Mouse (Mus musculus): ENCODE measurements at regions not wholly inside any gene's neighbourhood (a gene's known extent, or its start where the extent isn't known, plus 50 kb on each side); places are given as distances from the start of the nearest gene placed in this dataset.

GRCm38 (mm10) chr3:14975203-14975602 is 89.1 kb downstream of the Car2 start:
- Histone ChIP-seq H3K4me3 (ENCODE audit: control insufficient read depth in 1 of 2, insufficient read depth in 1 of 2, low read depth in 2 of 2, low read length in 2 of 2) (no peak overlapping the region), H3K9me3 (replicated peaks; ENCODE audit: insufficient read depth, low read length) (no peaks in the 10 kb centered on the region), H3K79me2 (ENCODE audit: control insufficient read depth, insufficient read depth, low read length, poor library complexity) (no peaks in the 10 kb centered on the region), H3K27me3 (ENCODE audit: control insufficient read depth in 1 of 2, insufficient read depth in 2 of 2, low read length in 2 of 2) (no peaks in the 10 kb centered on the region), H3K4me1 (ENCODE audit: control insufficient read depth in 1 of 2, insufficient read depth in 2 of 2, low read length in 2 of 2) (no peaks in the 10 kb centered on the region), H3K27ac (ENCODE audit: control insufficient read depth, low read depth, low read length) (no peak overlapping the region), H3K9ac (ENCODE audit: control insufficient read depth, low read depth, low read length, poor library complexity, severe bottlenecking) (no peak overlapping the region), H3K36me3 (ENCODE audit: control insufficient read depth in 1 of 2, insufficient read depth in 2 of 2, low read length in 2 of 2) (no peaks in the 10 kb centered on the region)
- no peak for DNase-seq (ENCODE audit: low read depth, low spot score)
- TF ChIP-seq MAFK (IDR thresholded peaks at IDR 0.05; ENCODE audit: borderline replicate concordance, low read depth, low read length) (no peak), SMC3 (IDR thresholded peaks at IDR 0.05; ENCODE audit: low read depth, low read length) (no peak), ELF1 (IDR thresholded peaks at IDR 0.05; ENCODE audit: low read depth, low read length) (no peak), MEF2A (IDR thresholded peaks at IDR 0.05; ENCODE audit: extremely low read depth, insufficient replicate concordance, low read depth, low read length, poor library complexity, severe bottlenecking) (no peak), GABPA (IDR thresholded peaks at IDR 0.05; ENCODE audit: low read depth, low read length) (no peak), USF2 (IDR thresholded peaks at IDR 0.05; ENCODE audit: borderline replicate concordance in 1 of 2, insufficient read depth in 1 of 2, low read depth in 1 of 2, low read length in 2 of 2) (no peak), RAD21 (IDR thresholded peaks at IDR 0.05; ENCODE audit: low read depth, low read length) (no peak), POLR2AphosphoS5 (IDR thresholded peaks at IDR 0.05; ENCODE audit: borderline replicate concordance, low read depth, low read length) (no peak), MAZ (IDR thresholded peaks at IDR 0.05; ENCODE audit: low read depth, low read length) (no peak), SIN3A (IDR thresholded peaks at IDR 0.05; ENCODE audit: low read length) (no peak), USF1 (IDR thresholded peaks at IDR 0.05; ENCODE audit: low read depth, low read length) (no peak), CTCF (IDR thresholded peaks at IDR 0.05 in 2 of 3, conservative IDR thresholded peaks at IDR 0.05 in 1 of 3; ENCODE audit: control insufficient read depth in 1 of 3, insufficient read depth in 1 of 3, low read depth in 2 of 3, low read length in 3 of 3, poor library complexity in 1 of 3, severe bottlenecking in 1 of 3) (no peak), EP300 (IDR thresholded peaks at IDR 0.05; ENCODE audit: low read depth in 1 of 2, low read length in 2 of 2) (no peak), TAL1 (IDR thresholded peaks at IDR 0.05; ENCODE audit: low read length) (no peak), UBTF (IDR thresholded peaks at IDR 0.05; ENCODE audit: borderline replicate concordance, insufficient read depth, low read depth, low read length) (no peak), ZC3H11A (IDR thresholded peaks at IDR 0.05; ENCODE audit: low read depth, low read length) (no peak)

DNA sequence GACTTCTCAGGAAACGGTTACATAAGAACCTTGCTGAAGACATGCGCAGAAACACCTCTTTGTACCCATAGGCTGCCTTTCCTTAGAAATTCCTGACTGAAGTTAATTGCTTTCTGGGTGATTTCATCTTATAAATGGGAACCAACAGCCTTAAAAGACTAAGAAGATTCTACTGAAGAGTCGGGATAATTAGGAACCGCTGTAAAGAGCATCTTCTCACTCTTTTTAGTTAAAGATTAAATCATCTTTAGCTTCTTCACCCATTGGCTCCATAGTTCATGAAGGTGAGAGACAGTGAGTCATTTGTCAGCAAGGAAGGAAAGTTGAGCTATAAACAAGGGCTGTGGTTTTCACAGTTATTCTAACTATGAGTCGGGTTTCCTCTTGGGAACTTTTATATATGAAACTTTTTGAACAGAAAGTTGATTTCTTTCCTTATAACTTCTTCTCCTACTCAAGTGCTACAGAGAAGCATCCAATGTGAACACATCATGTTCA is 93.1 kb downstream of the Car2 start:
- H3K9ac ChIP-seq (ENCODE audit: control insufficient read depth, low read depth, low read length, poor library complexity, severe bottlenecking): no peak overlapping the region
- H3K9me3 ChIP-seq (replicated peaks; ENCODE audit: insufficient read depth, low read length): no peaks in the 10 kb centered on the region
- H3K4me3 ChIP-seq (ENCODE audit: control insufficient read depth in 1 of 2, insufficient read depth in 1 of 2, low read depth in 2 of 2, low read length in 2 of 2): no peak overlapping the region
- H3K4me1 ChIP-seq (ENCODE audit: control insufficient read depth in 1 of 2, insufficient read depth in 2 of 2, low read length in 2 of 2): no peaks in the 10 kb centered on the region
- no peaks in the 10 kb centered on the region for H3K27me3 ChIP-seq (ENCODE audit: control insufficient read depth in 1 of 2, insufficient read depth in 2 of 2, low read length in 2 of 2)
- no peaks in the 10 kb centered on the region for H3K36me3 ChIP-seq (ENCODE audit: control insufficient read depth in 1 of 2, insufficient read depth in 2 of 2, low read length in 2 of 2)
- TF ChIP-seq CHD2 (IDR thresholded peaks at IDR 0.05; ENCODE audit: low read length) (no peak), NRF1 (IDR thresholded peaks at IDR 0.05; ENCODE audit: insufficient read depth, low read depth, low read length, poor library complexity, severe bottlenecking) (no peak), MAFK (IDR thresholded peaks at IDR 0.05; ENCODE audit: borderline replicate concordance, low read depth, low read length) (no peak)
- H3K27ac ChIP-seq (ENCODE audit: control insufficient read depth, low read depth, low read length): no peak overlapping the region
- DNase-seq (ENCODE audit: low read depth, low spot score): no peak
- no peaks in the 10 kb centered on the region for H3K79me2 ChIP-seq (ENCODE audit: control insufficient read depth, insufficient read depth, low read length, poor library complexity)

Data from MEL (cell line).